Mouse (Mus musculus) limb, embryonic 10.5 days (tissue): ENCODE data around the gene Mcts2. TPM values are rescaled to one million over a fixed set of nuclear protein-coding genes. Genes with fewer than 3 reads are reported as not detected.
A peak's percentile ranks its signal among the peaks of the same experiment; 100 is the strongest.

Source experiments
- DNase-seq: peaks from one replicate; pipeline ENCODE4 v3.0.0-alpha.2; 2017; ENCODE audit warnings: low spot score
- H3K27ac ChIP-seq: fragments of 300-500 bp; sonication (generic); 2 replicates; pipeline ENCODE4 v1.5.1; 2016; ENCODE audit warnings: mild to moderate bottlenecking
- H3K27me3 ChIP-seq: fragments of 300-500 bp; sonication (generic); 2 replicates; pipeline ENCODE4 v1.6.1; 2016; ENCODE audit warnings: low read depth, mild to moderate bottlenecking; ENCODE audit not compliant: poor library complexity, severe bottlenecking
- H3K36me3 ChIP-seq: fragments of 300-500 bp; sonication (generic); 2 replicates; pipeline ENCODE4 v1.6.1; 2016; ENCODE audit warnings: mild to moderate bottlenecking, moderate library complexity
- H3K4me1 ChIP-seq: fragments of 300-500 bp; sonication (generic); 2 replicates; pipeline ENCODE4 v1.6.1; 2016
- H3K4me3 ChIP-seq: fragments of 300-500 bp; sonication (generic); 2 replicates; pipeline ENCODE4 v1.5.1; 2016; ENCODE audit warnings: mild to moderate bottlenecking, moderate library complexity
- H3K9me3 ChIP-seq: fragments of 300-500 bp; sonication (generic); replicated peaks from 2 replicates; pipeline ENCODE4 v1.6.1; 2016; ENCODE audit warnings: mild to moderate bottlenecking
- WGBS: fragments of 180-500 bp; shearing (Covaris S2); methylation state at CpG from one replicate; pipeline ENCODE4 v1.1.7; 2016; 5-methylcytosine and 5-hydroxymethylcytosine counted together
- polyA plus RNA-seq: library from polyadenylated mRNA; unstranded; fragments of >200 nt; fragmentation: Nextera tagmentation; extraction: Ambion mirVana; gene quantifications from 2 replicates; pipeline ENCODE4 v1.2.1, GENCODE M21; 2016

The Mcts2 gene
- polyA plus RNA-seq, 1 experiment from 2014 or later: 38.0 TPM

DNA sequence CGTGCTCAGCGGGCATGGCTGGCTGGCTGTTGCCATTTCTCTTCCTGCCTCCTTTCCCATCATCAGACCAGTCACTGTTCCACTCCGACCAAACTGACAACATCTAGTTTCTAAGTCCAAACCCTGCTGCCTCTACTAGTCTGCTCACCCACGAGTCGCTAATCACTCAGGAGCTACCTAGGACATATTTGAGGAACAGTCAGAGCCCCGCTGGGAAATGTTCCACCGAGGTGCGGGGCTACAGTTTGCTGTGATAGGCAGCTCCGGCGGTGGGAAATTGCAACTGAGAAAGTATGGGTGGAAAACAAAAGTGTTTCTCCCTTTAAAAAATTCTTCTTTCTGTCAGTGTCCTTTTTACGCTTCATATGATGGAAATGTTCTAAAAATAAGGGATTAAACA lies 30.8 kb downstream of the Mcts2 start:
- H3K27me3 ChIP-seq: no peaks in the 10 kb centered on the region
- no peaks in the 10 kb centered on the region for H3K9me3 ChIP-seq
- H3K4me1 ChIP-seq: peaks cover 12% of the 10 kb centered on the region
- H3K4me3 ChIP-seq: no peak overlapping the region
- H3K36me3 ChIP-seq: no peaks in the 10 kb centered on the region
- H3K27ac ChIP-seq: peak overlapping the region; percentile 72
- no peak for DNase-seq
- WGBS: 69% methylated on average over 11 of the region's 11 CpGs

DNA sequence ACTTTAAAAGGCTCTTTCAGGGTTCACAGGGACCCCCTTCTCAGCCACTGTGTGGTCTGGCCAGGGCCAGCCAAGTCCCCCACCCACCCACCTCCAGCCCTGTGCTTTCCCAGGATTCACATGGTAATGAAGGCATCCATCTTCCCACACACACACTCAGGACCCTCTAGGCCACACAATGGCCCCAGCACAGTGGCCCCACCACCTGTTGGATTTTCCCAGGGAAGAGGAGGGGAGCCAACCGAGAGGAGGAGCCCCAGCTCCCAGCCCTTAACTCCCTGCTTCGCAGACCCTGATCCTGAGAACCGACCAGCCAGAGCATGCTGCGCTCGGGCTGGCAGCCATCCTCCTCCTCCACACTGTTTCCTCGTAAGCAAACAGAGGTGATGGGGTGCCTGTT lies 31.2 kb downstream of the Mcts2 start:
- WGBS: 32% methylated on average over 6 of the region's 6 CpGs
- H3K4me1 ChIP-seq: peaks cover 12% of the 10 kb centered on the region
- H3K9me3 ChIP-seq: no peaks in the 10 kb centered on the region
- no peaks in the 10 kb centered on the region for H3K27me3 ChIP-seq
- H3K27ac ChIP-seq: peak overlapping the region; percentile 72
- no peak for DNase-seq
- no peaks in the 10 kb centered on the region for H3K36me3 ChIP-seq
- H3K4me3 ChIP-seq: no peak overlapping the region

DNA sequence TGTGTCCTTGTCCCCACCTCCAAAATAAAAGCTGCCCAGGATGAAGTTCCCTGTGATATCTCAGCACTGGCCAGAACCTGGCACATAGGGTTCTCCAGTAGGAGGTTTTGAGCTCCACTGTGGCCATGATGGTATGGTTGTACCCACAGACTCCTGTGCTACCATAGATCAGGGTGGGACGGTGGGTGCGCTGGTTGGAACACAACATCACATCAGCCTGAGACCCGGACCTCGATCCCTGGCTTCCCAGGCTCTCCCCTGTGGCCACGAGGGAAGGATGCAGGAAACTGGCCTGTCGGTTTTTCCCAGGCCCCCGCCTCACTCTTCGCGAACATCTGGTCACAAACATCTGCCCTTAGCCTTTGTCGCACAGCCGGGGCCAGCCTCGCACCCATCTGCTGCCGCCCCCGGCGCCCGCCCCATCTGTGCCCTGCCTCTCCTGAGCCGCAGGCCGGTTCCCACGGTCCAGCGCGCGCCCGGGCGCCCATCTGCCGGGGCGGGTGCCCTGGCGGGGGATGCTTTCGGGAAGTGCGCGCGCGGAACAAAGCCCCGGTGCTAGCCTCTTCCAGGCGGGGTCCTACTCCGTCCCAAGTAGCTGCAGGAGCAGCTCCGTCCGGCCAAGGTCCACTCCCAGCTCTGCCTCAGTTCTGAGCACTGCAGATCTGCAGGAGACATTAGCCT lies 37.0 kb downstream of the Mcts2 start:
- 3% methylated on average over 37 of the region's 37 CpGs for WGBS
- Histone ChIP-seq H3K36me3 (no peaks in the 10 kb centered on the region), H3K9me3 (no peaks in the 10 kb centered on the region), H3K4me3 (peak overlapping the region; percentile 52), H3K27ac (peak overlapping the region; percentile 91), H3K27me3 (no peaks in the 10 kb centered on the region), H3K4me1 (peaks cover 53% of the 10 kb centered on the region)
- DNase-seq: peak; percentile 68

DNA sequence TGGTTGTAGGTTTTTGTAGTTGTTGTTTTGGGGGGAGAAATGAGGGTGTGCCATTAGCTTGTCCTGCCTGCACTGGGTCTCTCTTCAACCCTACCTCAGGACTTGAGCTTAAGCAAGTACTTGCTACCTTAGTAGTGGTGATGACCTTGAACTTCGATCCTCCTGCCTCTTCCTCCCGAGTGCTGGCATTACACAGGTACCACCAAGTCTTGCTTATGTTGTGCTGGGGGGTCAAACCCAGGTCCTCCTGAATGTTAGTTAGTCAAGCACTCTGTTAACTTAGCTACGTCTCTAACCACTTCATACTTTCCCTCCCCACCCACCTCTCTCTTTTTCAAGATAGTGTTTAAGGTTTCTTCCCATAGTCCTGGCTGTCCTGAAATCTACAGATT lies 37.5 kb downstream of the Mcts2 start:
- H3K36me3 ChIP-seq: no peaks in the 10 kb centered on the region
- peaks cover 58% of the 10 kb centered on the region for H3K4me1 ChIP-seq
- no peak for DNase-seq
- no peaks in the 10 kb centered on the region for H3K27me3 ChIP-seq
- peak overlapping the region; percentile 52 for H3K4me3 ChIP-seq
- H3K9me3 ChIP-seq: no peaks in the 10 kb centered on the region
- 57% methylated on average over 3 of the region's 3 CpGs for WGBS
- H3K27ac ChIP-seq: peak overlapping the region; percentile 91

DNA sequence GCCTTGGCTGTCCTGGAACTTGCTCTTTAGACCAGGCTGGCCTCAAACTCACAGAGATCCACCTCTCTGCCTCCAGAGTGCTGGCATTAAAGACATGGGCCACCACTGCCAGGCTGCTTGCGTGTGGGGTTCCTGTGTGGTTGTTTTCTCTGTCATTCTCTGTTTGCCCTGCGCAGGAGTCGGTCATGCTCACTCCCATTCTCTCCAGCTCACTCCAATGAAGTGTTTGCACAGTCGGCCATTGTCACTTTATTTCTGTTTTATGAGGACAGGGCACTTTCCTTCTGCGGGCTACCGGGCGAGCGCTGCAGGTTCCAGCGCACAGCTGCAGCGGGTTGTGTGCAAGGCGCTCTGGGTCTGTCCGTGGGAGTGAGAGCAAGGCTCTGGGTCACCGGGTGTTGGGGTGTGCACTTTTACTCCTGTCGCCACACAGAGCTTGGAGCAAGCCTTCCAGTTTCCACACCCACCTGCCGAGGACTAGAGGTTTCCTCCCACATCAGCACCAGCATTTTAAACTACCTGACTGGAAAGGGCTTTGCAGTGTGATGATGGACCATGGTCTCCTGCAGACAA lies 38.4 kb downstream of the Mcts2 start:
- no peaks in the 10 kb centered on the region for H3K27me3 ChIP-seq
- no peaks in the 10 kb centered on the region for H3K36me3 ChIP-seq
- DNase-seq: no peak
- peak overlapping the region; percentile 77 for H3K27ac ChIP-seq
- no peak overlapping the region for H3K4me3 ChIP-seq
- WGBS: 72% methylated on average over 15 of the region's 15 CpGs
- peaks cover 67% of the 10 kb centered on the region for H3K4me1 ChIP-seq
- H3K9me3 ChIP-seq: no peaks in the 10 kb centered on the region

DNA sequence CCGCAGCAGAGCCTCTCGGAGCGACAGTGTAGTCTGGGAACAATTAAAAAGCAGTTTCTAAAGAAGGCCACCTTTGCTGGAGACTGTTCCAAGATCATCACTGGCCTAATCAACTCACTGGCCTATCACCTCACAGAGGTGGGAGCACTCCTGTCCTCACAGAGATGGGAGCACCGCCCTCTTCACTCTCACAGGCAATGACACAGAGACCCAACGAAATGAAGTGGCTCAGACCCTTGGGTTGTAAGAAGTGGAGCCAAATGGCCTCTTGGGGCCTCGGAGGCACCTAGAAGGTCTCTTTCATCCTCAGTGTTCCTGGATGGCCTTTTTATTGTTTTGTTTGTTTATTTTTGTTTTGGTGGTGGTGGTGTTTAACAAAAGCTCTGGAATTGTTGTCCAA lies 39.4 kb downstream of the Mcts2 start:
- DNase-seq: no peak
- H3K27ac ChIP-seq: peak overlapping the region; percentile 77

DNA sequence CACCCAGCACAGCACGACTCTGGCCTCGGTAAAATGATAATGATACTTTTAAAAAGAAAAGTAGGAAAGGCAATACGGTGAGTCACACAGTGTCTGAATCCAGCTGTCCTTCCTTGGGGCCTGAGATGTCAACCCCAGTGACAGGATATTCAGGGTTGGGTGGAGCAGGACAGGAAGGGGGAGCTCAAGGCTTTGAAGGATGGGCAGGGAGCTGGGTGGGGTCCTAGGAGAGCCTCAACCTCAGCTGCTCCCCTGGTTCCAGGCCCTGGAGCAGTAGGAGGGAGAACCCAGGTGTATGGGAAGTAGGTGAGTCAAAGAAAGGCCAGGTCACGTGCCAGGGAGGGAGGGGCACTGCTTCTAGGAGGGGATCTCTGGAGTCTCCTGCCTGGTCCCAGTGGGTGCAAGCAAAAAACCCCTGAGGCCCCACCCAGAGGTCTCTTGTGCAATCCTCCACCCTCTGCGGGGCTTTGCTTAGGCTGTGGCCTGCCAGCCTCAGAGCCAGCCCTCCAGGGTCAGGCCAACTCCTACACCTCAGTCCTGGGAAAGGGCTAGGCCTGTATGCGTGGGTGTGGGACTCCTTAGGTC lies 40.0 kb downstream of the Mcts2 start:
- peaks cover 80% of the 10 kb centered on the region for H3K4me1 ChIP-seq
- no peak for DNase-seq
- no peaks in the 10 kb centered on the region for H3K27me3 ChIP-seq
- H3K36me3 ChIP-seq: no peaks in the 10 kb centered on the region
- H3K9me3 ChIP-seq: no peaks in the 10 kb centered on the region
- WGBS: 74% methylated on average over 6 of the region's 6 CpGs
- peak overlapping the region; percentile 88 for H3K27ac ChIP-seq
- no peak overlapping the region for H3K4me3 ChIP-seq

More for the DNA sequence above, 39.4 kb downstream of the Mcts2 start:
- Histone ChIP-seq H3K27me3 (no peaks in the 10 kb centered on the region), H3K9me3 (no peaks in the 10 kb centered on the region), H3K4me1 (peaks cover 76% of the 10 kb centered on the region), H3K36me3 (no peaks in the 10 kb centered on the region), H3K4me3 (no peak overlapping the region)
- 58% methylated on average over 6 of the region's 6 CpGs for WGBS

DNA sequence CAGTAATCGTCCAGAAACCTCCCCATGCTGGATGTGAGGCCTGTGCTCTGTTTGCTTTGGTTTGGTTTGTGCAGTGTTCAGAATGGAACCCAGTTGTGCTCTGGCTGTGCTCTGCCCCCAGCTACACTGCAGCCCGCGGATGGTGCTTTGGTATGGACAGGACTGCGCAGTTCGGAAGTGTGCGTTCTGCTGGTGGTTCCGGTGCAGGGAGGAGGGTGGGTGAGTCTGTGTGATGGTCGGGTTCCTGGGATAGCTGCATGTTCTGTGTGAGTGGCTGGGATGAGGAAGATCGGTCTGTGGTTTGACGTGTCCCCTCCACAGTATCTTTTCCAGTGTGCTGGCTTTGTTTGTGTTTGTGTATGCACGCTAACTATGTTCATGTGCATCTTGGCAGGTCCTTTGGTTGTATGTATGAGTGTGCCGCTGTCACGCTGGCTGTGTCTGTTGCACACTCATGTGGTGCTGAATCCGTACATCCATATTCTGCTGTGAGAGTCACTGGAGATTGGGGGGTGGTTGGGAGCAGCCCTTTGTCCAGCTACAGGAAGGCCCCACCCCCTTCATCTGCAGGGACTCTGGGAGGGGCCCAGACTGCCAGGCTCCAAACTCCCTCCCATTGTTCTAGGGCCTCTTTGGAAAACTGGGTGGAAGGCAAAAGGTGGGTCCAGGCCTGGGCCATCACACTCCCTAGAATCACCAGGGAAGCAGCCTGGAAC lies 41.1 kb downstream of the Mcts2 start:
- Histone ChIP-seq H3K27ac (peak overlapping the region; percentile 88), H3K9me3 (no peaks in the 10 kb centered on the region), H3K27me3 (no peaks in the 10 kb centered on the region), H3K4me3 (no peak overlapping the region), H3K36me3 (no peaks in the 10 kb centered on the region), H3K4me1 (peaks cover 89% of the 10 kb centered on the region)
- no peak for DNase-seq
- 89% methylated on average over 14 of the region's 14 CpGs for WGBS

DNA sequence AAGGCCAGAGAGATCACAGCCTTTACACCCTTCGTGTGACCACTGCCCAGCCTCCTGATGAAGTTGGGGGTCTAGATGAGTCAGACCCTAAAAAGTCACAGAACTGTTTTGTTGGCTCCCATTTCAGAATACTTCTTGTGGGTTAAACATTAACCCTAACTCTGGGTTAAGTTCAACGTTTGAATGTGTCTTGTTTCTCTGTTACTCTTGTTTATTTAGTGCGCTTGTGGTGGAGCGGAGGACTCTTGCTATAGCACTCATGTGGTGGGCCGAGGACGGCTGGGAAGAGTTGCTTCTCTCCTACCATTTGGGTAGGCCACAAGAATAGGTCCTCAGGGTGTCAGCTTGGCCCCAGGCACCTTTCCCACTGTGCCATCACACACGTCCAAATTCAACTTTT lies 41.8 kb downstream of the Mcts2 start:
- Histone ChIP-seq H3K27ac (peak overlapping the region; percentile 88), H3K36me3 (no peaks in the 10 kb centered on the region), H3K27me3 (no peaks in the 10 kb centered on the region), H3K9me3 (no peaks in the 10 kb centered on the region), H3K4me3 (no peak overlapping the region), H3K4me1 (peaks cover 93% of the 10 kb centered on the region)
- WGBS: 80% methylated on average over 7 of the region's 7 CpGs
- no peak for DNase-seq

DNA sequence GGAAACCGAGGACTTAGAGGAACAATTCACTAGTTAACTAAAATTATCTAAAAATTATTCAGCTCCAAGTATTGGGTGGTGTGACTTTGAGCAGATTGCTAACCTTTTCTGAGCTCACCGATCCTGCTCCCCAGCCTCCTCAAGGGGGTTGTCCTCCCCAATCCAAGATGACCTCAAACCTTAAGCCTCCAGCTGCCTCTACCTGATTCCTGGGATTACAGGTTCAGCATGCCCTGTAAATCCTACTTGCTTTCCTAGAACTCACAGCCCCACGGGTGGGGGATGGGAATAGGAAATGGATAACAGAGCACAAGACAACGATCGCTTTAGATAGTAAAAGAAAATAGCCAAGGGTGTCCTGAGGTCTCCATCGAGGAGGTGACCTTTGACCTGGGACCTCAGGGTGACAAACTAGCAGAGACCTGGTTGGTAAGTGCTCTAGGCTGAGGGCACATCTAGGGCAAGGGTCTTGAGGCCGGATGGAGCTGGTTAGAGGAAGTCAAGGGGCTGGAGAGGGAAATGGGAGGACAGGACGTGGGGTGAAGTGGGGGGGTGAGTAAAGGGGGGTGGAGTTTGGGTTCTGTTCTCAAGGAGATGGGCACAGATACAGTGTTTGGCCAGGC lies 42.3 kb downstream of the Mcts2 start:
- 24% methylated on average over 8 of the region's 8 CpGs for WGBS
- Histone ChIP-seq H3K27me3 (no peaks in the 10 kb centered on the region), H3K9me3 (no peaks in the 10 kb centered on the region), H3K36me3 (no peaks in the 10 kb centered on the region), H3K27ac (peak overlapping the region; percentile 88), H3K4me1 (peaks cover 93% of the 10 kb centered on the region), H3K4me3 (peak overlapping the region; percentile 28; the same call in 1 of the 2 replicates)
- no peak for DNase-seq

DNA sequence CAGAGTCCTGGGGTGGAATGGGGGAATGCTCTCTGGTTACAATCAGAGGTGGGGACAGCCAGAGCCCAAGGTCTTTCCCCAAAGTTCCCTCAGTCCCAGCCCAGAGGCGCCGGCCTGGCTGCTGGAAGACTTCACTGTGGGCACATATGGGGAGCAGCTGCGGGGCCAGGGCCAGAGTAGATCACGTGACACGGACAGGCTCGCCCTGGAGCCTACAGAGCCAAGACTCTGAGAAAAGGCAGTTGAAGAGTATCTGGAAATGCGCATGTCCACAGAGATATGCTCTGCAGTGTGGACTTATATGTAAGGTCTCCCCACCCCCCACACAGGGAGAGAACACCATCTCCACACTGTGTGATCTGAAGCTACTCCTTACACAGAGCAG lies 42.8 kb downstream of the Mcts2 start:
- Histone ChIP-seq H3K27me3 (no peaks in the 10 kb centered on the region), H3K9me3 (no peaks in the 10 kb centered on the region), H3K4me3 (peak overlapping the region; percentile 28; the same call in 1 of the 2 replicates), H3K4me1 (peaks cover 93% of the 10 kb centered on the region), H3K36me3 (no peaks in the 10 kb centered on the region), H3K27ac (peak overlapping the region; percentile 88)
- 13% methylated on average over 7 of the region's 7 CpGs for WGBS
- DNase-seq: peak; percentile 94

DNA sequence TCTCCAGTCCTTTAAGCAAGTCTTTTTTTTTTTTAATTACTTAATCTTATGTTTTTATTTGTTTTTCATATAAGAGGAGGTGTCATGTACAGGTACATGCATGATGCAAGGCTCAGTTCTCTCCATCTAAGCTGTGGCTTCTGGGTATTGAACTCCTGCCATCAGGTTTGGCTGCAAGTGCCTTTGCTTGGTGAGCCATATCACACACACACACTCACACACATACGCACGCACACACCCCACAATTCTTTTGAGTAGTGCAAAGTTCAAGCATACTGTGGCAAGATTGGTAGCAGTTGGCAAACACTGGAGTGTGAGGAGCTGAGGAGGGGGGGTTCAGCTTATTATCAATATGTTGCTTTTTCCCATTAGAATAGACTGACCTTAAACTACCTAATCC lies 46.4 kb downstream of the Mcts2 start:
- 95% methylated on average over 2 of the region's 2 CpGs for WGBS
- H3K27ac ChIP-seq: peak overlapping the region; percentile 38
- DNase-seq: no peak
- peaks cover 84% of the 10 kb centered on the region for H3K4me1 ChIP-seq
- H3K9me3 ChIP-seq: no peaks in the 10 kb centered on the region
- no peaks in the 10 kb centered on the region for H3K27me3 ChIP-seq
- H3K4me3 ChIP-seq: no peak overlapping the region
- peaks cover 7% of the 10 kb centered on the region; the same call in 1 of the 2 replicates for H3K36me3 ChIP-seq
